Mouse (Mus musculus) kidney, postnatal 25 days (tissue): ENCODE results near the gene Hist1h4f.
A peak's percentile ranks its signal among the peaks of the same experiment; 100 is the strongest.

Experiments
- DNase-seq, 2 experiments: peaks; one replicate each; pipeline ENCODE4 v3.0.0; 2021; ENCODE audit warnings: mixed read lengths in 2 of 2

The Hist1h4f gene

GRCm38 (mm10) chr13:23532262-23533075 lies 19.0 kb downstream of the Hist1h4f start:
- DNase-seq, result no peak

- DNase-seq, result peak; percentile 97 to 98
Observed at GRCm38 (mm10) chr13:23530901-23531875, 20.3 kb downstream of the Hist1h4f start, which contains the start of gene Hist1h4h. Gene Hist1h4h, plus strand, starts transcription at chr13:23531050.

- DNase-seq, result peak; percentile 62 to 66
Observed at GRCm38 (mm10) chr13:23530181-23530900, 21.1 kb downstream of the Hist1h4f start.

- no peak for DNase-seq
Observed at GRCm38 (mm10) chr13:23529480-23530165, 21.8 kb downstream of the Hist1h4f start.

- DNase-seq, result no peak
Observed at GRCm38 (mm10) chr13:23529005-23529404, 22.4 kb downstream of the Hist1h4f start.

- DNase-seq, result peak; percentile 89 to 93
Observed at GRCm38 (mm10) chr13:23526312-23526711, 25.1 kb downstream of the Hist1h4f start.

- DNase-seq, result no peak
Observed at GRCm38 (mm10) chr13:23525901-23526300, 25.5 kb downstream of the Hist1h4f start.

GRCm38 (mm10) chr13:23524654-23525053 lies 26.8 kb downstream of the Hist1h4f start:
- DNase-seq, result peak; percentile 52 to 66

GRCm38 (mm10) chr13:23523976-23524375 lies 27.5 kb downstream of the Hist1h4f start:
- no peak for DNase-seq

GRCm38 (mm10) chr13:23521703-23522102 lies 29.7 kb downstream of the Hist1h4f start:
- peak; percentile 79 to 85 for DNase-seq

GRCm38 (mm10) chr13:23519416-23519815 lies 32.0 kb downstream of the Hist1h4f start:
- DNase-seq, result peak; percentile 74 to 81

GRCm38 (mm10) chr13:23518885-23519284 lies 32.6 kb downstream of the Hist1h4f start:
- DNase-seq, result peak; percentile 57 to 83

GRCm38 (mm10) chr13:23518295-23518603 lies 33.2 kb downstream of the Hist1h4f start:
- DNase-seq, result no peak

GRCm38 (mm10) chr13:23517603-23518294 lies 33.7 kb downstream of the Hist1h4f start:
- peak; percentile 89 to 93 for DNase-seq

GRCm38 (mm10) chr13:23516822-23517602 lies 34.4 kb downstream of the Hist1h4f start:
- peak; percentile 80 to 91 for DNase-seq

GRCm38 (mm10) chr13:23515826-23516620 lies 35.4 kb downstream of the Hist1h4f start:
- DNase-seq, result no peak

- DNase-seq, result no peak
Observed at GRCm38 (mm10) chr13:23515281-23515680, 36.2 kb downstream of the Hist1h4f start.

- no peak for DNase-seq
Observed at GRCm38 (mm10) chr13:23513517-23513916, 37.9 kb downstream of the Hist1h4f start.

GRCm38 (mm10) chr13:23510127-23510526 lies 41.3 kb downstream of the Hist1h4f start:
- DNase-seq, result no peak
